Mouse (Mus musculus): ENCODE data around the gene Gm3633.
"Not testable (repeated sequence)": the region's sequence is repeated elsewhere in the genome, so short reads cannot be mapped to it uniquely, and the experiment has no call there.

Gene Gm3633

GRCm38 (mm10) chr14:42641817-42642216, at the start of gene Gm3633:
TSS of gene Gm3633 (minus strand) at chr14:42641917.
- DNase-seq = not testable (repeated sequence)

DNA sequence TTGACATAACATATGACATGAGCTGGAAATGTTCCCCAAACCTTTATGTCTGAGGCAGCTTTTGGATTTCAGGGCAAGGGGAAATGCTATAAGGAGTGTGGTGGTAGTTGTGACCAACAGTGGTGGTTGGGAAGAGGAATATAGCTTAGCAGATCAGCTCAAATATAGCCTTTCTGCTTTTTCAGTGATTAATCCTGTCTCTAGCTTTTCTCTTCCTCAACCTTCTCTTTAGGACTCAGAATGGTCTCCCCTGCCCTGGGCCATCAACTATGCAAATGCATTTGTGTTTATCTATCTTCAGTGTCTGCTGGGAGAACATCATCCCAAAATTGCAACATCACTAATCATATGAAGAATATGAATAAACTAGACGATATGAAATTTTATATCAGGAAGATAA, 13.9 kb upstream of the Gm3633 start, which contains the start of gene Gm10378:
Gene Gm10378, plus strand, starts transcription at position 301 of the 400 bp plus-strand sequence.
- DNase-seq = not testable (repeated sequence)

DNA sequence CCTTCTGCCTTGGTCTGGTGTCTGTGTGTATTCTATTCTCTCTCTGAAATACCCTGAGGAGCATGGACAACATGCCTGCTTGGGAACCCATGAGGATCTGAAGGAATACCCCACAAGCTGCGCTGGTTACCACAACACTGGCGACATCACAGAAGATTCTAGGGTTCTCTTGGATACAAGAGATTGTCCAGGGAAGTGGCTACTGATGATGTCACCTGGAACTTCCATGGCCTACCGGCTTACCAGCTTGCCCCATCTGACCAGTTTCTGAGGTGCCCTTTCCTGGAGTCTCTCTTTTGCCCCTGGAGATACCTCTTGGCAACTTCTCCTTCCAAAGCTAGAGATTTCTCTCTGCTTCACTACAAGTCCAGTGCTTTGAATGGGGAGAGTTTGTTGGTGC, 41.9 kb downstream of the Gm3633 start, which contains the start of gene Gm17124:
Gene Gm17124, minus strand, starts transcription at position 101 of the 400 bp plus-strand sequence.
- DNase-seq = not testable (repeated sequence)

All from lung, adult 18-20 months (tissue).